12 mouse cellular contexts compared by ENCODE assay signal in genomic region chr9:49879361-49880128, GRCm38 (mm10).
DNase-seq lines count a peak whose midpoint lies in the region; ATAC-seq lines count a peak whose summit lies in the region.
"Had no signal": no experiment of that assay in that cellular context is flagged by ENCODE, and none has a peak within 500 bp of the region (broad histone marks: within the 10 kb centered on the region; RNA-seq: fewer than 3 reads in every experiment).

No protein-coding gene starts in this region.

- no peaks in the 10 kb centered on the region for H3K4me1 ChIP-seq in forebrain, embryonic 11.5 days (replicated peaks; ENCODE audit: control insufficient read depth, insufficient read depth, low read length)
- H3K4me1 ChIP-seq in forebrain, embryonic 10.5 days, result peaks cover 11% of the 10 kb centered on the region
- no peaks in the 10 kb centered on the region for H3K4me1 ChIP-seq in megakaryocyte, embryonic 14.5 days
- peaks cover 11% of the 10 kb centered on the region for H3K4me1 ChIP-seq in hindbrain, embryonic 13.5 days (replicated peaks)
- no peaks in the 10 kb centered on the region for H3K4me1 ChIP-seq in neural tube, embryonic 14.5 days (ENCODE audit: control insufficient read depth, insufficient read depth, low read length)
- H3K4me1 ChIP-seq: heart, embryonic 13.5 days had no signal

- H3K27ac ChIP-seq in forebrain, embryonic 11.5 days (ENCODE audit: low read depth, low read length), result no peak overlapping the region
- no peak overlapping the region for H3K27ac ChIP-seq in forebrain, embryonic 10.5 days
- H3K27ac ChIP-seq in hindbrain, embryonic 13.5 days, result 0 out of 2 replicates have a peak overlapping the region, but pooled peaks have one; percentile 14
- H3K27ac ChIP-seq in neural tube, embryonic 14.5 days (ENCODE audit: low read depth, low read length), result no peak overlapping the region
- H3K27ac ChIP-seq: gastrocnemius, adult 2 months; heart, embryonic 13.5 days had no signal

- no peaks in the 10 kb centered on the region for H3K36me3 ChIP-seq in forebrain, embryonic 11.5 days (ENCODE audit: control insufficient read depth, insufficient read depth, low read length)
- no peaks in the 10 kb centered on the region for H3K36me3 ChIP-seq in forebrain, embryonic 10.5 days (replicated peaks)
- H3K36me3 ChIP-seq in megakaryocyte, embryonic 14.5 days (replicated peaks; ENCODE audit: low read length), result no peaks in the 10 kb centered on the region
- no peaks in the 10 kb centered on the region for H3K36me3 ChIP-seq in hindbrain, embryonic 13.5 days
- H3K36me3 ChIP-seq in neural tube, embryonic 14.5 days (ENCODE audit: control insufficient read depth, insufficient read depth, low read length), result no peaks in the 10 kb centered on the region
- H3K36me3 ChIP-seq: G1E; heart, embryonic 13.5 days had no signal

- H3K9me3 ChIP-seq in forebrain, embryonic 11.5 days (ENCODE audit: control insufficient read depth, low read length), result no peaks in the 10 kb centered on the region
- H3K9me3 ChIP-seq in forebrain, embryonic 10.5 days, result no peaks in the 10 kb centered on the region
- 0 out of 2 replicates have a peak, but pooled peaks cover 3% of the 10 kb centered on the region for H3K9me3 ChIP-seq in megakaryocyte, embryonic 14.5 days
- no peaks in the 10 kb centered on the region for H3K9me3 ChIP-seq in hindbrain, embryonic 13.5 days
- no peaks in the 10 kb centered on the region for H3K9me3 ChIP-seq in neural tube, embryonic 14.5 days (ENCODE audit: control insufficient read depth, low read length)
- H3K9me3 ChIP-seq: heart, embryonic 13.5 days had no signal

- H3K9ac ChIP-seq in forebrain, embryonic 11.5 days (ENCODE audit: low read length), result no peak overlapping the region
- H3K9ac ChIP-seq in hindbrain, embryonic 13.5 days, result no peak overlapping the region
- no peak overlapping the region for H3K9ac ChIP-seq in neural tube, embryonic 14.5 days (replicated peaks; ENCODE audit: low read depth, low read length)
- H3K9ac ChIP-seq: heart, embryonic 13.5 days had no signal

- 38% methylated on average over 3 of the region's 3 CpGs for WGBS in forebrain, embryonic 11.5 days
- 33% methylated on average over 3 of the region's 3 CpGs for WGBS in forebrain, embryonic 10.5 days
- 6% methylated on average over 3 of the region's 3 CpGs for WGBS in hindbrain, embryonic 13.5 days
- WGBS in neural tube, embryonic 14.5 days, result 7% methylated on average over 3 of the region's 3 CpGs

- ATAC-seq in forebrain, embryonic 11.5 days (replicated peaks; ENCODE audit: low FRiP score), result peak; percentile 67; the same call in 1 of the 2 replicates
- no peak for ATAC-seq in megakaryocyte, adult 5-6 weeks (ENCODE audit: poor library complexity, severe bottlenecking)
- no peak for ATAC-seq in hindbrain, embryonic 13.5 days (ENCODE audit: low FRiP score)
- ATAC-seq in neural tube, embryonic 14.5 days (ENCODE audit: low read depth), result peak; percentile 49; the same call in 1 of the 2 replicates

- no peak for DNase-seq in forebrain, embryonic 11.5 days (ENCODE audit: low spot score)
- no peak for DNase-seq in forebrain, embryonic 10.5 days (ENCODE audit: extremely low spot score, low spot score)
- DNase-seq in B cell, adult 2 months, result no peak
- DNase-seq in lung, adult 18-20 months, result no peak
- DNase-seq: cerebellum, adult 8-10 months; gastrocnemius, adult 2 months had no signal

- H3K4me2 ChIP-seq in forebrain, embryonic 11.5 days (ENCODE audit: low read depth, low read length, severe bottlenecking), result no peak overlapping the region
- H3K4me2 ChIP-seq in hindbrain, embryonic 13.5 days, result no peak overlapping the region
- H3K4me2 ChIP-seq in neural tube, embryonic 14.5 days (ENCODE audit: low read depth, low read length), result no peak overlapping the region
- H3K4me2 ChIP-seq: heart, embryonic 13.5 days had no signal

- H3K27me3 ChIP-seq in forebrain, embryonic 11.5 days (ENCODE audit: control insufficient read depth, insufficient read depth, low read length), result no peaks in the 10 kb centered on the region
- no peaks in the 10 kb centered on the region for H3K27me3 ChIP-seq in forebrain, embryonic 10.5 days (ENCODE audit: poor library complexity, severe bottlenecking)
- H3K27me3 ChIP-seq in megakaryocyte, embryonic 14.5 days (replicated peaks), result no peaks in the 10 kb centered on the region
- 0 out of 2 replicates have a peak, but pooled peaks cover 10% of the 10 kb centered on the region for H3K27me3 ChIP-seq in hindbrain, embryonic 13.5 days
- no peaks in the 10 kb centered on the region for H3K27me3 ChIP-seq in neural tube, embryonic 14.5 days (ENCODE audit: control insufficient read depth, insufficient read depth, low read length)
- H3K27me3 ChIP-seq: heart, embryonic 13.5 days had no signal

- H3K4me3 ChIP-seq in forebrain, embryonic 11.5 days (ENCODE audit: low read depth, low read length), result no peak overlapping the region
- no peak overlapping the region for H3K4me3 ChIP-seq in forebrain, embryonic 10.5 days
- peak overlapping the region; percentile 4 for H3K4me3 ChIP-seq in megakaryocyte, embryonic 14.5 days (replicated peaks)
- H3K4me3 ChIP-seq in hindbrain, embryonic 13.5 days, result no peak overlapping the region
- H3K4me3 ChIP-seq in neural tube, embryonic 14.5 days (ENCODE audit: low read depth, low read length), result no peak overlapping the region
- H3K4me3 ChIP-seq: gastrocnemius, adult 2 months; heart, embryonic 13.5 days had no signal

Comparison
In these comparisons a context has a peak if more than half of its experiments do, and no peak if none do; other contexts are left out.
1. ATAC-seq: peak in forebrain, embryonic 11.5 days (single experiment) and neural tube, embryonic 14.5 days (single experiment); none in megakaryocyte, adult 5-6 weeks (single experiment) and hindbrain, embryonic 13.5 days (single experiment).